Mouse (Mus musculus) bone marrow, adult 2 months (tissue): Measurements from ENCODE around the gene Cds1.

Source experiments
- CTCF ChIP-seq: fragments of 200-500 bp; IDR thresholded peaks from 2 replicates; pipeline ENCODE4 v1.5.1; 2011; ENCODE audit warnings: low read length, control low read depth; ENCODE audit not compliant: control insufficient read depth, insufficient read depth
- POLR2A ChIP-seq: fragments of 200-500 bp; IDR thresholded peaks from 2 replicates; pipeline ENCODE4 v1.6.1; 2011; ENCODE audit warnings: low read depth, mild to moderate bottlenecking, control low read depth, low read length, borderline replicate concordance; ENCODE audit not compliant: control insufficient read depth

DNA sequence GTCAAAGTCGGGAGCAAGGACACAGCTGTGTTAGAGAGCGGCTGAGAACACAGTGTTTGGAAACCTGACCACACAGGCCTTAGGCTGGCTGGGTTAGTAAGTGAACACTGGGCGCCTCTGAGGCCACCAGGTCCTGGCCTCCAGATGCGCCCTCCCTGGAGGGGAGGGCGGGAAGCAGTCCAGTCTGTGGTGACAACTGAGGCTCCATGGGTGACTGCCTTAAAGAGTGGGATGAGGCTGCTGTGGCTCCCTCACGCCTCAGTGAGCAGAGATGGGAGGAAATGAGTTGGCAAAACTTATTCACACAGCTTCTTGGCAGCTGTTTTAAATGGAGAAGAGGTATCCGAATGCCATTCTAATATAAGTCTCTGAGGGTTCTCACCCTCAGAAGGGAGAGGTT is 51.9 kb downstream of the Cds1 start:
- TF ChIP-seq CTCF = no peak
- TF ChIP-seq POLR2A = no peak
